Mouse (Mus musculus) WW6 (cell line): ENCODE results near the gene Chd1l.
A peak's percentile ranks its signal among the peaks of the same experiment; 100 is the strongest.

ENCODE experiments used
- DNase-seq: peaks from one replicate; pipeline ENCODE4 v3.0.0-alpha.2; 2013; ENCODE audit warnings: low read depth, low spot score

Gene Chd1l

GRCm38 (mm10) chr3:97609845-97610410 is at the start of gene Chd1l:
TSS of gene Chd1l (minus strand) at chr3:97610203.
- DNase-seq: peak; percentile 72

DNA sequence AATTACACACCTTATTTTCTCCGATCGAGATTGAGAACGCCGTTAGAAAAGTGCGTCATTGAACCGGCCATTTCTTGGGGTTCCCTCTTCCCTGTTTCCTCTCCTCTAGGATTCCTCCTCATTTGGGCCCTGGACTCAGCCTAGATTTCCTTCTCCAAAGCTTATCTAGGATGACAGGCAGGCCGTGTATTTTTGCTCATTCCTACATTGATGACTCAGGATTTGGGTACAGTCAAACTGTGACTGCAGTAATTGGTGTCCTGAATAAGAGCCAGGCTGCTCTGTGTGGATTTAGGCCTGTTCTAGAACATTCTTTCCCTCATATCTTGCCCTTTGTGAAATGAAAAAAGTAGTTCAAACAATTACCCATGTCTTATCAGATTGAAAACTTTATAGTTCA is 49.7 kb upstream of the Chd1l start:
- no peak for DNase-seq

DNA sequence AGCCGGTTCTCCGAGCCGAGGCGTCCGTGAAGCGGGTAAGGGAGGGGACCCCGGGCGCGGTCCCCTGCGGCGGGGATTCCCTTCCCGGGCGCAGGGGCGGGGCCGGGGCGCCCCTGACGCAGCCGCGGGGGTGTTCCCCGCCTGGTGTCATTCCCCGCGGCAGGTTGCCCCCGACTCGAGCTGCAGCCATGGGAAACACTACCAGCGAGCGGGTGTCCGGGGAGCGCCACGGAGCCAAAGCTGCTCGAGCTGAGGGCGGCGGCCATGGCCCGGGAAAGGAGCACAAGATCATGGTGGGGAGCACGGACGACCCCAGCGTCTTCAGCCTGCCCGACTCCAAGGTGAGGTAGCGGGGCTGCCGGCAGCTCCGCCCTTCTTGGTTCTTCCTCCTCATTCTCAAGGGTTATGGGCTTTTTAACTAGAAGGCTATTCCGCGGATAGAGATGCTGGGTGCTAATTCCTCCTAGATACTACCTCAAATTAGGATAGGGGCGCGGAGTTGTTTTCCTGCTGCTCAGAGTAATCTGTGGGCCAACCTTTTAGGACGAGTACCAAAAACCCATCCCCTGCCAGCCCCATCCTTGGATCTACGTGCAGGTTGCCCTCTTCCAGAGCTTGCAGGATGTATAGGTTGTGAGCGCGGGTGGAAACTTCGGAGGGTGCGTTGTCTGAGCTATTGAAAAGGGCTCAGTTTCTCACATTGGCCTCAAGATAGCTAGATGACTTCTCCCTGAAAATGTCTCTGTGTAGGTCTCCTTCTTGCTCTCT is 48.6 kb upstream of the Chd1l start:
- peak; percentile 18 for DNase-seq

DNA sequence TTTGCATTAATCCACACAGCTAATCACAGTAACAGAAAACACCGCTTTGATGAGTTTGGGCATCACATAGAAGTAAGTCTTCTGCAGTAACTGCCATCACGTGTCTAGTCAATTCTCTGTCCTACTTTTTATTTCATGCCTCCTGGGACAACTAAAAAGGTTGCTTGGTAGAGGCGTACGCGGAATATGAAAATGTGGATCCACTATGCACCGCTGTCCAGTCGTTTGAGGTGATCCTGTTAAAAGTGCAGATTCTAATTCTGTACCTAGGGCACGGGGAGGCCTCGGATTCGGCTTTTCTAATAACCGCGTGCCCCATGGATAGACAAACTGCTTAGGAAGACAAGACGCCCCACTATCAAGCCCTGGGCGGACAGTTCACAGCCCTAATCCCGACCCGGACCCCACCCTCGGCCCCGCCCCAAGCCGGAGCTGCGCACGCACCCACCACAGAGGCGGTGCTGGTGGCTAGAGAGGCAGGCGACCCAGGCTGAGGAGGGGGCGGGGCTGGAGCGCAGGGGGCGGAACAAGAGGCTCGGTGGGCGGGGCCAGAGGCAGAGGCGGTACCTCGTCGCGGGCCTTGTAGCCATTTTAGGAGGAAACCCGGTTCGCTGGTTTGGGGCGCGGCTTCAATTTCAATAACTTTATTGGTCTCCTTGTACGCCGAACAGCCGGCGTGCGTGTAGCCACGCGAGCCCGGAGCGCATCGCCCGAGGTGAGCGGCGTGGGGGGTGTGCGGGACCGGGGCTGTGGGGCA is 47.8 kb upstream of the Chd1l start, which contains the start of gene Prkab2:
TSS of gene Prkab2 (plus strand) at position 539 of the 757 bp plus-strand sequence.
- peak; percentile 82 for DNase-seq

- peak; percentile 26 for DNase-seq
These were observed 44.9 kb upstream of the Chd1l start for GRCm38 (mm10) chr3:97654901-97655300.

DNA sequence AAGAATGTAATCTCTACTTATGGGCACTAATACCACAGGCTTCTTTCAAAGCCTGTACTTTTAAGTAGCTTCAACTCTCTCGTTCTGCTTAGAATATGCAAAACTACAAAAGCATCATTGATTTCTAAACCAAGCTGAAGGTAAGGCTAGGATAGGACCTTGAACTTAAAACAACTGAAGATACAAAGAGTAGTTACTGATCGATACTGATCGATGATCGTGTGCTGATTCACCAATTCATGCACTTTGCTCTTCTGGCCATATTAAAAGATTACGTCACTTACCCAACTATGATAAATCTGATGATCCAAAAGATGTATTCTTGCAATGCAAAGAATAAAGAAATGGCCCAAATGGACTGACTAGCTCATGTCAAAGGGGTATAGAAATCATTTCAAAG is 43.8 kb upstream of the Chd1l start:
- no peak for DNase-seq

DNA sequence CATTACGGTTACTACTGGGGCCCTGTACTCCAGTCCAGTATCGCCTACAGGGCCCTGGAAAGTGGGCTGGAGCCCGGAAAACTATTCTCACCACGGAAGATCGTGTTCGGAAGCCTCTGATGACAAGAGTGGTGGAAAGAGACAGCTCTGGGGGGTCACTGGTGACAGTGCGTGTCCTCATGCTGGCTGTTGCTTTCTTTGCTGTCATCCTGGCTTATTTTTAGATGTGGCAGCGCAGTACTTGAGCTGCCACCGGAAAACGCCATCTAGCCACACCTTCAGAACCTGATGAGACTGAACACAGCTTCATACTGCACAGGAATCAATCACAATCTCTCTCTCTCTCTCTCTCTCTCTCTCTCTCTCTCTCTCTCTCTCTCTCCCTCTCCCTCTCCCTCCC is 41.6 kb upstream of the Chd1l start:
- DNase-seq: no peak

- no peak for DNase-seq
These were observed 39.5 kb upstream of the Chd1l start for GRCm38 (mm10) chr3:97649469-97649868.

- DNase-seq: no peak
These were observed 39.0 kb upstream of the Chd1l start for GRCm38 (mm10) chr3:97649022-97649421.

GRCm38 (mm10) chr3:97648518-97648917 is 38.5 kb upstream of the Chd1l start:
- DNase-seq: no peak

DNA sequence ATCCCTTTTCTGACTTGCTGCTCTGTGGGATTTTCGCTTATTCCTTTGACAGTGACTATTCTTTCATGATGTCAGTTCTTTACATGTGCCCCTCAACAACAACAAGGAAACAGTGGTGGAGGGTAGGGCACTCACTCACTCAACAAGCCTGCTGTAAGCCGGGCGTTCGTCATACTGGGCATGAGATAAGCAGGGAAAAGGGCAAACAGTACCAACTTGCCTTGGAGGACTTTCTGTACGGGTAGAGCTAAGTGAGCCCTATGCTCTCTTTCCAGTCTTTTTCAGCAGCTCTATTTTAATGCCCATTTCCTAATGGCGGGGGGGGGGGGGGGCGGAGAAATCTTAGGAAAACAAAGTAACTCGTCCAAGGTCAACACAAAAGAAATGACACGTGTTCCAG is 32.0 kb upstream of the Chd1l start:
- DNase-seq: no peak

- no peak for DNase-seq
These were observed 31.4 kb upstream of the Chd1l start for GRCm38 (mm10) chr3:97641396-97641795.

DNA sequence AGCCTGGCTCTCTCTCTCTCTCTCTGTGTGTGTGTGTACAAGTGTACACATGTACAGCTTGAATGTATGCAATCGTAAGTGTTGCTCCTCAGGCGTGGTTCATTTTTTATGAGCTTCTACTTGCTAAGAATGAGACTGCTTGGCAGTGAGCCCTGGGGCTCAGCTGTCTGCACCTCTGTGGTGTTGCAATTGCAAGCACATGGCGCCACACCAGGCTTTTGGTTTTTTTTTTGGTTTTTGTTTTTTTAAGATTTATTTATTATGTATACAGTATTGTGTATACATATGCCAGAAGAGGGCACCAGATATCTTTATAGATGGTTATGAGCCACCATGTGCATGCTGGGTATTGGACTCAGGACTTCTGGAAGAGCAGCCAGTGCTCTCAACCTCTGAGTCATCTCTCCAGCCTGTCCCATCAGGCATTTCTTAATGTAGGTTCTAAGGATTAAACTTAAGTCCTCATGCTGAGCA is 24.3 kb upstream of the Chd1l start:
- no peak for DNase-seq

DNA sequence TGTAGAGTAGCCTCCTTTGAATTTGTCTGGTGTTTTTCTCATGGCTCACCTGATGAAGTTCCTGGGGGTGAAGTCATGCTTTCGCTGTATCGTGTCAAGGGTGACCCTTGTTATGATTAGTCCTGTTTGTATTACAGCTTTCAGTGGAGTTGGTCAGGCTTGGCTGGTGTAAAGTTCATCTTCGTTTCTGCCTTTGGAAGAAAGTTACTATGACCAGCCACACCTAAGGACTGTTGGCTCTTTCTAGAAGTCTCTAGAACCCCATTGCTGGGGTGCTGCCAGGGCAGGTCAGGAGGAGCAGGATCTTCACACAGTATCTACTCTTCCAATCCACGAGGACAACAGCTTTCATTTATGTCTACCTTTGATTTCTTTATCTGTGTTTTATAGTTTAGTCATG is 23.5 kb upstream of the Chd1l start:
- no peak for DNase-seq

GRCm38 (mm10) chr3:97631258-97631860 is 21.4 kb upstream of the Chd1l start:
- DNase-seq: no peak

GRCm38 (mm10) chr3:97630746-97631145 is 20.7 kb upstream of the Chd1l start:
- DNase-seq: no peak

DNA sequence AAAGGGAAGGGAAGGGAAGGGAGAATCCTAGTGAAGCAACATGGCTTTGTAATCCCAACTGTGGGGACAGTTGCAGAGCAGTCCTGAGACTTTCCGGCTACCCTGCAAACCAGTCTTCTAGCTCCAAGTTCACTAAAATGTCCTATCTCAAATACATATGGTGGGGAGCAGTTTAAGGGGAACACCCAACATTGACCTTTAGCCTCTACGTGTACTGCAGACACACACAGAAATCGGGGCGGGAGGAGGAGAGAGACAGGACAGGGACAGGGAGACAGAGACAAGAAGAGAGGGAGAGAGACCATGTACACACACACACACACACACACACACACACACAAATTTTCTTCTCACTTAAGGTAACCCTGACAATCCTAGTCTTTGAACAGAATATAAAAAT is 19.9 kb upstream of the Chd1l start:
- no peak for DNase-seq

DNA sequence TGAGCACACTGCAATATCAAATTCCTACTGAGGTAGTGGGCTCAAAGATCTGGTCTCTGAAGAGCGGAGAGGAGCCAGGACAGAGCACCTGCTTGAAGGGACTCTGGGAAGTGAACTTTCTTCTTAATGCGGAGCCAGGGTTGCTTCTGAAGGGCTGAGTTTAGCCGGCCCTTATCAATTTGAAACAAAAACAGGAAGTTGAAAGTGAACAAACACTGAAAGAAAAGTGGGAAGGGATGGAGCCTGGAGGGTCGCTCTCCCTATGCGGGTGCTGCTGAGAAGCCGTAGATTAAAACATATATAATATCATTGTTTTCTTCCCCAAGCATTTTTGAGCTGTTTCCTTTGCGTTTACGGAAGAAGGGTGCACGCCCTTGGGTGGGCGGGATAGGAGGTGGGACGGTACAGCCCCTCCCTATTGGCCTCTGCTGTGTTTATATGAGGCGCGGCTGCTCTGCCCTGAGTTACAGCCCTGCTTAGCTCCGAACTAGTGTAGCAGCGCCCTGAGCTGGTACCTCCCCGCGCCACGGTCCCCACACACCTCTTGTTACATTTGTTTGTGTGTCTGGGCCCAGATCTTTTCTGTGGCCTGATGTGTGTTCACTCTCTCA is 18.5 kb upstream of the Chd1l start, which contains the start of gene Fmo5:
TSS of gene Fmo5 (plus strand) at position 414 of the 611 bp plus-strand sequence.
- DNase-seq: no peak

DNA sequence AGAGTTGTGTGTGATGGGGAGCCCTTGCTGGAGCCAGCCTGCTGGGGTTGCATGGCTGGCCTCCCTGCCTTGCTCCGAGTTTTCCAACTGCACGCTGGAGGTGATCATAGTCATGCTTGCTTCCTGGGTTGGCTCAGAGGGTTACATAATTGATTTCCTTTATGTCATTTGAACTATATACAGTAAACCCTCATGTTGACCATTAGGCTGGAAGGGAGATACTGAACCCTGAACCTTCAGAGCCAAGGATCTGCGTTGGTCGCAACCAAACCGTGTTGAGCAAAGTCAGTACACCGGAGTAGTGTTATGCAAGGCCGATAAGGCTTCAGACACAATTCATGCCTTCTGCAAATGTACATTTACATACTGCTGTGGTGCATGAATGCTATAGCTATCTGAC is 17.9 kb upstream of the Chd1l start:
- no peak for DNase-seq

DNA sequence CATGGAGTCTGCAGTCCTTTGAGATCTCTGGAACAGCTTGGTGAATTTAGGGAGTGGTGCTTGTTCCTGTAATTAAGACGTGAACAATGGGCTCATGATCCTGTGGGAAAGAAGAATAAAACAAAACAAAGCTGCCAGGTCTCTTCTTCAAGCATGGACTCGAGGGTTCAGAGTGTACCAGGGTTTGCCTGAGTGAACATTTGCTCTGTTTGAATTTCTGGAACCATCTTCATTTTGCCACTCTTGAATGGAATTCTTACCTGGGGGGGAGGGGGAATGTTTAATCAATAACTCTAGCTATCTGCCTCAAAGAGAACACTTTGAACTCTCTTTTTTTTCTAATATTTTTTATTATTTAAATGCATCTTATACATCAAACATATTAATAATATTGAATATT is 14.6 kb upstream of the Chd1l start:
- DNase-seq: no peak

DNA sequence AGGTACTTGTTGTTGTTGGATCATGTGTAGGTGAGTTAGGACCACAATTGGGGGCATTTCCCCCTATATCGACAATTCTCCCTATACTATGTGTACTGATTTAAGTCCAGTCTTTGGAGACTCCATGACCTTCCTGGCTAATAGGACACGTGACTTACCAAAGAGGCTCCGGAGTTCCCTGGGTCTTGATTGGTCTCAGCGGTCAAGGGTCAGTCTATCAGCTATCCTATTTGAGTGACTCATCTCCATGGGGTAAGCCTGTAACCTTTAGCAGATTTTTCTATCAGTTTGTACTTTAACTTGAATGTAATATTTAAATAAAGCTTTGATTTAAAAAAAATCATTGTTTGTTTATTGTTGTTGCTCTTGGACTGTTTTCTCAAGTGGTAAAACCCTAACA is 10.7 kb upstream of the Chd1l start:
- no peak for DNase-seq

DNA sequence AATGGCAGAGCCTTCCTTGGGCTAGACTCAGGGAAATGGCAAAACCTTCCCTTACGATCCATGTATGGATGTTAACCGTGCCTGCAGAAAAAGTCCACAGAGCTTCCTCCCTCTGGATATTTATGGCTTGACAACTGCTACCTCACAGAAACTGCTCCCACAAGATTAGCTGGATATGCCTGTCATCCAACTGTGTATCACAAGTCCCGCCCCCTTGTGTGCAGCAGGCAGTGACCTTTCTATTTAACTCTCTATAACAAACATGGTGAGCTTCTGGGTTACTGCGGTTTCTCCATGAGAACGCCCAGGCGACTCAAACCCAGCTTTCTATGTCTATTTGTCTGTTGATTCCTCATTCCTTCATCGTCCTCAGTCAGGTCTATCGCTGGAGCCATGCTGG is 7.9 kb upstream of the Chd1l start:
- no peak for DNase-seq
